Mouse (Mus musculus) pancreas, adult 10 weeks (tissue): ENCODE results near the gene Fam111a. TPM values are rescaled to one million over a fixed set of nuclear protein-coding genes. Genes with fewer than 3 reads are reported as not detected.

Experiments
- polyA plus RNA-seq: library from polyadenylated mRNA; stranded (reverse); fragments of 350-450 nt; fragmentation: Illumina TruSeq; extraction: RNeasy Lipid Tissue Mini Kit (QIAGEN cat#74804); gene quantifications from one replicate; pipeline ENCODE4 v1.2.3, GENCODE M21; 2015; ENCODE audit warnings: low read depth, low replicate concordance; ENCODE audit not compliant: insufficient read depth

The Fam111a gene
- polyA plus RNA-seq, result 2.0 TPM

DNA sequence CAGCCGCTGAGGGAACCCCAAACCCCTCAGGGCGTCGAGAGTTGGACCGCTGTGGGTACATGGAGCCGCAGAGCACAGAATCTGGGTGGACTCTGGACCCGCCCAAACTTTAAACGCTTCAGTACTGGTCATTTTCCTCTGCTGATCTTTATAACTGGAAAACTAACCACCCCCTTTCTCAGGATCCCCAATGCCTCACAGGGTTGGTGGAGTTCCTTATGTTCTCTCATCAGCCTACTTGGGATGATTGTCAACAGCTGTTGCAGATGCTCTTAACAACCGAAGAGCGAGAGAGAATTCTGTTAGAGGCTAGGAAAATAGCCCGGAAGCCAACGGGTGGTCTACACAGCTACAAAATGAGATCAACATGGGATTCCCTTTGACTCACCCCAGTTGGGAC lies at the start of gene Fam111a:
TSS of gene Fam111a (plus strand) at position 301 of the 400 bp plus-strand sequence.

DNA sequence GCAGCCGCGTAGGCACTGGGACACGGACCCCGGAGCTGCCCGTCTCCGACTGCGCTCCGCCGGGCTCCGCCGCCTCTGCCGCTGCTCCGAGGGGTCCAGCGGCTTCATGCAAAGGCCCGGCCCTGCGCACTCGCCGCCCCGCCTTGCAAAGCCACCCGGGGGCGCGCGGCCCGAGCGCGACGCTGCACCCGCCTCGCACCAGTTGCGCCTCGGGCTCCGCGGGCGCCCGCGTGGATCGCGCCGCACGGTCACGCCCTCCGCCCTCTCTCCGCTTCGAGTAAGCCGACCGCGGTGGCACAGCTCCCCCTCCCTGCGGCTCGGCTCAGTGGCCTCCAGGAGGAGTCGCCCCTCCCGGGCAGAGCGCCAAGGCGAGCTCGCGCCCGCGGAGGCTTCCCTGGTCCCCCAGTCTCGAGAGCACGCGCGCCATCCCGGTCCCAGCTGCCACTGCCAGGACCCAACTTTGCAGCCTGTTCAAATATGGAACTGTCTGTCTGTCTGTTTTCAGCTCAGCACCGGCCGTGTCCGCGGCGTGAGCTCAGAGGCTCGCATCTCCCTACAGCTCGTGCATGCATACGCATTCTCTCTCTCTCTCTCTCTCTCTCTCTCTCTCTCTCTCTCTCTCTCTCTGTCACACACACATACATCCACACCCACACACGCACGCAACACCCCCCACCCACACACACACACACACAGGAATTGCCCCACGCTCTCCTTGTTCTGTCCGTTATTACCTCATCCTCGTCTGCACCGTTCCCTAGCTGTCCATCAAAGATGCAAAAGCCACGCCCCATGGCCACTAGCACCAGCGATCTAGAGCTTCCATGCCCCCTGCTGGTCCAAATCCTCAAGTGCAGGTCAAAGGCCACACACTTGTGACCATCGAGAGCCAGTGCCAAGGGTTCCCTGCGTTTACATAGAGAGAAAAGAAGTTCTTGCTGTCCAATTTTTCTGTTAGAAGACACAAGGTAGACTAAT lies 43.9 kb upstream of the Fam111a start, which contains the start of gene Dtx4:
TSS of gene Dtx4 (minus strand) at position 85 of the 978 bp plus-strand sequence.

DNA sequence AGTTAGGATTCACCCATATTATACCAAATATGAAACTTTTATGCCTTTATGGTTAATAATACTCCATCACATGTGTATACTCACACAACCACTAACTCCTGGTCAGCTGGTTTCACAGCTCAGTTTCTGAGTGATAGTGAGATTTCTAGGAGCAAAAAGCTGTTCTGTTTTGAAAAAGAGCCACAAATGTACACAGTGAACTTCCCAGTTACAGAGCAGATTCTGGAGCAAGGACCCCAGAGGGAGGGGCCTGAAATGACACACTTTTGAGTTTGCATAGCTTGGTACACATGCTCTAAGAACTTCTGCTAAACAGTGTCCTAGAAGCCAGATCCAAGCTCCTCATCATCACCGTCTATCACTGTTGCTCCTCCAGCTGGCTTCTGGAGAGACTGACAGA lies 54.1 kb downstream of the Fam111a start, which contains the start of gene Gm4952:
TSS of gene Gm4952 (plus strand) at position 301 of the 400 bp plus-strand sequence.

DNA sequence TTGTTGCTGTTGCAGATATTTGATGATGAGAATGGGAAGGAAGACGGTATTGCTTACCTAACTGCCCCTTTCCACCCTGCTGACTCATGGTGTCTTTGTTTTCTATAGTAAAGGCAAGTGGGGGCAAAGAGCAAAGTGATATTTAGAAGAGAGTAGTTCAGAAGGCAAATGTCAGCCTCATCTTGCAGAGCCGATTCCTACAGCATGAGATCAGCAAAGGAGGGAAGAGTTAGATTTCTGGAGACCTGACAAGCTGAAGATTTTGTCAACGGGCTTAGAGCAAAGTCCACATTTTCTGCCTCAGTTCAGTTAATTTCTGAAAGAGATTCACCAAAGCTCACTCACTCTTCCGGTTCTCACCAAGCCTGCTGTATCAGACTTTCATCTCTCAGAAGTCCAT lies 87.6 kb downstream of the Fam111a start, which contains the start of gene Glyat:
TSS of gene Glyat (plus strand) at position 133 of the 400 bp plus-strand sequence.

Other genes with a start within 250 kb of the Fam111a start
- gene Olfr1436, start 246.6 kb upstream of the Fam111a start, polyA plus RNA-seq, result not detected
- not detected for gene Olfr1437, start 220.6 kb upstream of the Fam111a start, polyA plus RNA-seq
- gene Olfr1438-ps1, start 209.8 kb upstream of the Fam111a start, polyA plus RNA-seq, result not detected
- not detected for gene Olfr1440, start 158.5 kb upstream of the Fam111a start, polyA plus RNA-seq
- not detected for gene Olfr1441, start 128.3 kb upstream of the Fam111a start, polyA plus RNA-seq
- gene Pfpl, start 117.8 kb upstream of the Fam111a start, polyA plus RNA-seq, result not detected
- gene Mpeg1, start 85.0 kb upstream of the Fam111a start, polyA plus RNA-seq, result 3.8 TPM
- gene Dtx4, start 44.3 kb upstream of the Fam111a start, polyA plus RNA-seq, result 5.9 TPM
- not detected for gene Gm4952, start 54.2 kb downstream of the Fam111a start, polyA plus RNA-seq
- not detected for gene Glyat, start 87.6 kb downstream of the Fam111a start, polyA plus RNA-seq
- gene Olfr1442, start 124.7 kb downstream of the Fam111a start, polyA plus RNA-seq, result not detected
- gene Olfr1443, start 132.4 kb downstream of the Fam111a start, polyA plus RNA-seq, result not detected
- not detected for gene Keg1, start 150.0 kb downstream of the Fam111a start, polyA plus RNA-seq
- not detected for gene Cntf, start 219.9 kb downstream of the Fam111a start, polyA plus RNA-seq